Mouse (Mus musculus): Measurements from ENCODE around the gene Gucy2d. TPM values are rescaled to one million over a fixed set of nuclear protein-coding genes. Genes with fewer than 3 reads are reported as not detected.

The Gucy2d gene
- not detected in 2 replicates for polyA plus RNA-seq (2014; fragmentation: Nextera tagmentation; extraction: Ambion mirVana)

DNA sequence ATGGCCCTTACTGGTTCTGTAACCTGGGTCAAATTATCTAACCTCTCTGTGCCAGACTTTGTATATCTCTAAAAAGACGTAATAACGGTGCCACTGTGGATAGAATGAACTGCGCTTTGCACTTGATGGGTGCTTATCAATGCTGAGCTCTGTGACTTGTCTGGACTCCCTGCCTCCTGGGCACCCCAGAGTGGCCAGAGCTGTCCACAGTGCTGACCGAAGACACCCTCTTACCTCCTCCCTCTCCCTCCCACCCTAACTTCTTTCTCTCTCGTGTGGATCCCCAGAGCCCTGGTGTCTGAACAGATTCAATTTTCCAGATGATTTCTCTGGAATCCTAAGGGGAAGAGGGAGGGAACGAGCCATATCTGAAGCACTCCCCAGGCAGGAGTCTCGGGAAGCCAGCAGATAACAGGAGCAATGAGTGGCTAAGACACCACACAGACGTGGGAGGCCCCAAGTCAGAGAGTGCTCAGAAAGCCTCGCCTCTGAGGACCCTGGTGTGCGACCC is at the start of gene Gucy2d:
TSS of gene Gucy2d (plus strand) at position 461 of the 511 bp plus-strand sequence.
- H3K4me1 ChIP-seq (ENCODE audit: control insufficient read depth, insufficient read depth, low read length), result no peaks in the 10 kb centered on the region
- H3K4me2 ChIP-seq (replicated peaks; ENCODE audit: low read depth, low read length), result no peak within 1 kb of the TSS
- 55% methylated on average over 10 of the region's 10 CpGs for WGBS
- no peak within 1 kb of the TSS for H3K9ac ChIP-seq (ENCODE audit: low read depth, low read length)
- H3K36me3 ChIP-seq (ENCODE audit: control insufficient read depth, insufficient read depth, low read length), result no peaks in the 10 kb centered on the region
- no peak within 1 kb of the TSS for H3K27ac ChIP-seq (ENCODE audit: low read depth, low read length)
- no peaks in the 10 kb centered on the region for H3K27me3 ChIP-seq (ENCODE audit: control insufficient read depth, insufficient read depth, low read length)
- H3K9me3 ChIP-seq (ENCODE audit: control insufficient read depth, low read length), result no peaks in the 10 kb centered on the region
- no peak within 1 kb of the TSS for H3K4me3 ChIP-seq (ENCODE audit: low read length)
- no peak for ATAC-seq (ENCODE audit: low FRiP score, low TSS enrichment)

GRCm38 (mm10) chr7:98390486-98390885 is 49.7 kb upstream of the Gucy2d start:
- Histone ChIP-seq H3K4me1 (ENCODE audit: control insufficient read depth, insufficient read depth, low read length) (no peaks in the 10 kb centered on the region), H3K4me2 (replicated peaks; ENCODE audit: low read depth, low read length) (no peak overlapping the region), H3K9me3 (ENCODE audit: control insufficient read depth, low read length) (no peaks in the 10 kb centered on the region), H3K27ac (ENCODE audit: low read depth, low read length) (no peak overlapping the region), H3K4me3 (ENCODE audit: low read length) (no peak overlapping the region), H3K9ac (ENCODE audit: low read depth, low read length) (no peak overlapping the region), H3K27me3 (ENCODE audit: control insufficient read depth, insufficient read depth, low read length) (no peaks in the 10 kb centered on the region), H3K36me3 (ENCODE audit: control insufficient read depth, insufficient read depth, low read length) (no peaks in the 10 kb centered on the region)
- no peak for ATAC-seq (ENCODE audit: low FRiP score, low TSS enrichment)
- WGBS, result 75% methylated on average over 2 of the region's 2 CpGs

- no peak overlapping the region for H3K4me2 ChIP-seq (replicated peaks; ENCODE audit: low read depth, low read length)
- 68% methylated on average over 7 of the region's 7 CpGs for WGBS
Measured at GRCm38 (mm10) chr7:98391351-98391936, 48.8 kb upstream of the Gucy2d start.

GRCm38 (mm10) chr7:98392466-98393201 is 47.6 kb upstream of the Gucy2d start:
- no peak overlapping the region for H3K4me3 ChIP-seq (ENCODE audit: low read length)
- WGBS, result 86% methylated on average over 8 of the region's 8 CpGs
- H3K36me3 ChIP-seq (ENCODE audit: control insufficient read depth, insufficient read depth, low read length), result no peaks in the 10 kb centered on the region
- H3K9me3 ChIP-seq (ENCODE audit: control insufficient read depth, low read length), result no peaks in the 10 kb centered on the region
- H3K27me3 ChIP-seq (ENCODE audit: control insufficient read depth, insufficient read depth, low read length), result no peaks in the 10 kb centered on the region
- no peaks in the 10 kb centered on the region for H3K4me1 ChIP-seq (ENCODE audit: control insufficient read depth, insufficient read depth, low read length)
- no peak overlapping the region for H3K4me2 ChIP-seq (replicated peaks; ENCODE audit: low read depth, low read length)
- no peak overlapping the region for H3K27ac ChIP-seq (ENCODE audit: low read depth, low read length)
- no peak for ATAC-seq (ENCODE audit: low FRiP score, low TSS enrichment)
- no peak overlapping the region for H3K9ac ChIP-seq (ENCODE audit: low read depth, low read length)

More at GRCm38 (mm10) chr7:98391351-98391936, 48.8 kb upstream of the Gucy2d start:
- Histone ChIP-seq H3K4me3 (ENCODE audit: low read length) (no peak overlapping the region), H3K27ac (ENCODE audit: low read depth, low read length) (0 out of 2 replicates have a peak overlapping the region, but pooled peaks have one; percentile 14), H3K9me3 (ENCODE audit: control insufficient read depth, low read length) (no peaks in the 10 kb centered on the region), H3K27me3 (ENCODE audit: control insufficient read depth, insufficient read depth, low read length) (no peaks in the 10 kb centered on the region), H3K9ac (ENCODE audit: low read depth, low read length) (no peak overlapping the region), H3K36me3 (ENCODE audit: control insufficient read depth, insufficient read depth, low read length) (no peaks in the 10 kb centered on the region), H3K4me1 (ENCODE audit: control insufficient read depth, insufficient read depth, low read length) (no peaks in the 10 kb centered on the region)
- 0 out of 2 replicates have a peak, but pooled peaks have one; percentile 11 for ATAC-seq (ENCODE audit: low FRiP score, low TSS enrichment)

GRCm38 (mm10) chr7:98402582-98403574 is 37.3 kb upstream of the Gucy2d start:
- Histone ChIP-seq H3K27ac (ENCODE audit: low read depth, low read length) (no peak overlapping the region), H3K9ac (ENCODE audit: low read depth, low read length) (no peak overlapping the region), H3K27me3 (ENCODE audit: control insufficient read depth, insufficient read depth, low read length) (no peaks in the 10 kb centered on the region), H3K4me3 (ENCODE audit: low read length) (no peak overlapping the region), H3K4me2 (replicated peaks; ENCODE audit: low read depth, low read length) (no peak overlapping the region), H3K9me3 (ENCODE audit: control insufficient read depth, low read length) (no peaks in the 10 kb centered on the region; the same call in 1 of the 2 replicates), H3K36me3 (ENCODE audit: control insufficient read depth, insufficient read depth, low read length) (no peaks in the 10 kb centered on the region), H3K4me1 (ENCODE audit: control insufficient read depth, insufficient read depth, low read length) (no peaks in the 10 kb centered on the region)
- 59% methylated on average over 15 of the region's 15 CpGs for WGBS
- no peak for ATAC-seq (ENCODE audit: low FRiP score, low TSS enrichment)

- H3K4me2 ChIP-seq (replicated peaks; ENCODE audit: low read depth, low read length), result no peak overlapping the region
- H3K4me3 ChIP-seq (ENCODE audit: low read length), result no peak overlapping the region
- ATAC-seq (ENCODE audit: low FRiP score, low TSS enrichment), result no peak
- no peaks in the 10 kb centered on the region for H3K4me1 ChIP-seq (ENCODE audit: control insufficient read depth, insufficient read depth, low read length)
- H3K27ac ChIP-seq (ENCODE audit: low read depth, low read length), result no peak overlapping the region
- H3K27me3 ChIP-seq (ENCODE audit: control insufficient read depth, insufficient read depth, low read length), result no peaks in the 10 kb centered on the region
- no peak overlapping the region for H3K9ac ChIP-seq (ENCODE audit: low read depth, low read length)
- 87% methylated on average over 4 of the region's 4 CpGs for WGBS
- no peaks in the 10 kb centered on the region for H3K36me3 ChIP-seq (ENCODE audit: control insufficient read depth, insufficient read depth, low read length)
- no peaks in the 10 kb centered on the region; the same call in 1 of the 2 replicates for H3K9me3 ChIP-seq (ENCODE audit: control insufficient read depth, low read length)
Measured at GRCm38 (mm10) chr7:98403996-98404395, 36.2 kb upstream of the Gucy2d start.

DNA sequence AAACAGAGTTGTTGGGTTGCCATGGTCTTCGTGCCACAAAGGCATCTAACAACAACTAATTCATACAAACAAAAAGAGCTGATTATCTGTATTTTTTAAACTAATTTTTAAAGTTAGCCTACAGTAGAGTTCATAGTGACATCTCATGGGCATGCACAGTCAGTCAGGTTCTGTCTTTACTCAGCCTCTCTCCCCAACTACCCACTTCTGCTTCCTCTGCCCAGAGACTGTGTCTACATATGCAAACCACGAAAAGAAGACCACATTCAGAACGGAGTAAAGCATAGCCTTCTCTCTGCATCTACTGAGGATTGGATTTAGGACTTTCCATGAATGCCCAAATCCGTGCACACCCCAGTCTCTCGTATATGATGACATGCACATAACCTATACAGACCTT is 32.6 kb upstream of the Gucy2d start:
- Histone ChIP-seq H3K9me3 (ENCODE audit: control insufficient read depth, low read length) (no peaks in the 10 kb centered on the region), H3K36me3 (ENCODE audit: control insufficient read depth, insufficient read depth, low read length) (no peaks in the 10 kb centered on the region), H3K9ac (ENCODE audit: low read depth, low read length) (no peak overlapping the region), H3K4me2 (replicated peaks; ENCODE audit: low read depth, low read length) (no peak overlapping the region), H3K4me3 (ENCODE audit: low read length) (no peak overlapping the region), H3K27me3 (ENCODE audit: control insufficient read depth, insufficient read depth, low read length) (no peaks in the 10 kb centered on the region), H3K4me1 (ENCODE audit: control insufficient read depth, insufficient read depth, low read length) (no peaks in the 10 kb centered on the region), H3K27ac (ENCODE audit: low read depth, low read length) (no peak overlapping the region)
- WGBS, result 86% methylated on average over 5 of the region's 5 CpGs
- no peak for ATAC-seq (ENCODE audit: low FRiP score, low TSS enrichment)

GRCm38 (mm10) chr7:98413115-98413514 is 27.1 kb upstream of the Gucy2d start:
- 85% methylated on average over 4 of the region's 4 CpGs for WGBS
- no peaks in the 10 kb centered on the region for H3K27me3 ChIP-seq (ENCODE audit: control insufficient read depth, insufficient read depth, low read length)
- H3K4me3 ChIP-seq (ENCODE audit: low read length), result no peak overlapping the region
- H3K4me2 ChIP-seq (replicated peaks; ENCODE audit: low read depth, low read length), result no peak overlapping the region
- ATAC-seq (ENCODE audit: low FRiP score, low TSS enrichment), result no peak
- no peaks in the 10 kb centered on the region for H3K9me3 ChIP-seq (ENCODE audit: control insufficient read depth, low read length)
- no peak overlapping the region for H3K27ac ChIP-seq (ENCODE audit: low read depth, low read length)
- H3K4me1 ChIP-seq (ENCODE audit: control insufficient read depth, insufficient read depth, low read length), result no peaks in the 10 kb centered on the region; the same call in 1 of the 2 replicates
- H3K9ac ChIP-seq (ENCODE audit: low read depth, low read length), result no peak overlapping the region
- no peaks in the 10 kb centered on the region for H3K36me3 ChIP-seq (ENCODE audit: control insufficient read depth, insufficient read depth, low read length)

All from kidney, embryonic 14.5 days (tissue).